Mouse (Mus musculus) embryo, embryonic 9.5 days (tissue): ENCODE measurements around the gene Ccng1.

Experiments
- DNase-seq: peaks from one replicate; pipeline ENCODE4 v3.0.0-alpha.2; 2017; ENCODE audit errors: extremely low spot score

Ccng1 gene

GRCm38 (mm10) chr11:40755109-40755627 lies at the start of gene Ccng1:
Ccng1 (minus strand) TSS chr11:40755311.
- peak; percentile 86 for DNase-seq

DNA sequence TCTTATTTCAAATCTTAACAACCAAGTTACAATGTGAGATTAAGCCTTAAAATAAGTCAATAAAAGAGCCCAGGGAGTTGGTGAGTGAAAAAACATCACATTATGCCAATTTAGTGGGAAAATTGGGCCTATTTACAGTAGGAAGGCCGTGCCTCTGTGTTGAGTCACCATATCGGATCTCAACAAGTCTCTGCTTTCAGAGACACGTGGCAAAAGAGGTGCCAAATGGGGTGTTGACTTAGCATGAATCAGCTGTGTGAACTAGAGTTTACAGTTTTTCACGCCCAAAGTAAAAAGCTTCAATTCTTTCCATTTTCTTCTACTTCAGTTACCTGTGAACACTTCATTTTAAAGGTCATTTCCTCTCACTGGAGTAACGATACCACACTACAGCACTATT lies 35.2 kb upstream of the Ccng1 start:
- DNase-seq: no peak

DNA sequence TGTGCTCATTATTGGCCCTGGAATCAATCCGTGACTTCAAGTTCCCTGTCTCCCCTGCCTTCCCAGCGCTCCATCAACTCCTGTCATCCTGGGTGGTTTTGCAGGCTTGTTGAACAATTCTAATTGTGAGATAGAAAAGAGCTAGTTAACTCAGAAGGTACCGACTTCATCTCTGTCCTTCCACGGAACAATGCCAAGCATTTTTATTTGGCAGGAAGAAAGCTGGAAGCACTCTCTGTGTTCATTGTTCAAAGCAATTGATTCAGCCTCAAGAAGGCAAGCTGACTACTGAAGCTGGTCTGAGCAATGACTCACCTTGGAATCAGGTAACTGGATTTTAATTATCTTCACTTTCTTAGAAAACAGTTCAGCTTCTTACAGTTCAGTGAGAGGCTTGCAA lies 34.6 kb upstream of the Ccng1 start:
- DNase-seq: no peak

- DNase-seq: no peak
Measured at GRCm38 (mm10) chr11:40786900-40787299, 31.8 kb upstream of the Ccng1 start.

DNA sequence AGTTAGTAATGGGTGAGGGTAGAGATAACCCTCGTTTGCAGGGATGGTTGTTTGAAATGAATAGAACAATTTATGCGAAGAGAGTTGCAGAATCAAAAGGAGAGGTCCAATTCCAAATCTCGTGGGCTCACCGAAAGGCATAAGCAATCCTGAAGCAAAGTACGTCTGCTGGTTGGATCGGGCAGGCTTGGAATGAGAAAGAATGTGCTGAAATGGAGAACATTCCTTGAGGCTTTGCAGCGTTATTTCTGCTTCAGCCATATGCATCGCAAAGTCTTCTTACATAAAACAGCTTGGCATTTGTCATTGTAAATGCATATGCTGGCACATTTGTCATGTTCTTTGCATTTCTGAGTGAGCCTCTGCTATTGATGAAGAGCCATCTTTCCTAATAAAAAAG lies 29.2 kb upstream of the Ccng1 start:
- no peak for DNase-seq

- DNase-seq: no peak
Measured at GRCm38 (mm10) chr11:40783346-40783745, 28.2 kb upstream of the Ccng1 start.

- no peak for DNase-seq
Measured at GRCm38 (mm10) chr11:40781857-40782256, 26.7 kb upstream of the Ccng1 start.

DNA sequence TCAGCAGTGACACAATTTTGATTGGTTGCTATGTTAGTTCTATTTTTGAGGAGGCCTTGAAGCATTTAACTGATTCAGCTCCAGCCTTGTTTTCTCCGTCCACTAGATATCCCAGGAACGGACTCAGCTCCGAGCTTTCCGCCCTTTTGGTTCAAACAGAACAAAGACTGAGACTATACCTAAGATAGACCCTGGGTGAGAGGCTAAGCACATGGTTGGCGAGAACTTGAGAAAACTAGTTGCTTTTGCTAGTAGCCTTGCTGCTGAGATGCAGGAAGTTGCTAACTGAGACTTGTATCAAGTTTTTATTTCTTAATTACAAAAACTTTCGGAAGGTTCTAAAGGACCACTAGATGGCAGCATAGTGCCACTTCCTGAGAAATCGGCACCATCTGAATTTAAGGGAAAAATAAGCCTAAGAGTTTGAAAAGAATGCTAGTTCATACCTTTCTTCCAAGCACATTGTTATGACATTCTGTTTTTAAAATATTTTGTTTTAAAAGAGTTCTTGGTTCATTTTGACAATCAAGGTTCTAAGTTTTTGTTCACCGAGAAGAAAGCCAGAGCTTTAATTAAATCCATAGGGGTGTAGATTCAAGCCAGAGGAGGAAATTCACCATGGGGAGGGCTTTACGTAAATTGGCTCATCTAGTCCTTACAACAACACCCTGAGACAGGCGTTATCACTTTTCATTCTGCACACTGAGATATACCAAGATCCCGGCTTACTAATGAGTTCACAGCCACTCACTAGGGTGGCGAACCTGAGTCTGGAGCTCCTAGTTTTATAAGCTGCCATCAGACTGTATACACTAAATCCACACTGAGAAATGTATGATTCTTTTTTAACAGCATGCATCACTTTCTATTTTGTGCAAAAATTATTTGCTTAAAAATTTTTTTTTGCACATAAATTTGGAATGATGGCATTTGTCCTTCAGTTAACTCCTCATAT lies 20.5 kb upstream of the Ccng1 start:
- peak; percentile 19 for DNase-seq

DNA sequence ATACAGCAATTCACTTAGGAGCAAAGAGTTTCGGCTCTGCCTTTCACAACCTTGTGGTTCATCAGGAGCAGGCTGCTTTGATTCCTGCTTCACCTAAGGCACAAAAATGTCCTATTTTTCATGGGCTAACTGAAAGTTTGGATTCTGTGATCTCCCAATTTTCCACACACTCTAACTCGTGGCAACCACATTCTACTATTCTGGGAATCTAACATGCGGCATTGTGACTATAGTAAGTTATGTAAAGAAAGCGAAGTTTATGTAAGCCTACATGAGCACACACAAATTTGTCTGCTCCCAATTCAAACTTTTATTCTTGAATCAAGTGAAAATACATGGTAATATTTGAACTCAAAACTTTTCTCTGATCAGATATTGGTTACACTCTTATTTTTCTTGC lies 9.6 kb upstream of the Ccng1 start:
- DNase-seq: no peak

GRCm38 (mm10) chr11:40763395-40763794 lies 8.3 kb upstream of the Ccng1 start:
- peak; percentile 17 for DNase-seq

DNA sequence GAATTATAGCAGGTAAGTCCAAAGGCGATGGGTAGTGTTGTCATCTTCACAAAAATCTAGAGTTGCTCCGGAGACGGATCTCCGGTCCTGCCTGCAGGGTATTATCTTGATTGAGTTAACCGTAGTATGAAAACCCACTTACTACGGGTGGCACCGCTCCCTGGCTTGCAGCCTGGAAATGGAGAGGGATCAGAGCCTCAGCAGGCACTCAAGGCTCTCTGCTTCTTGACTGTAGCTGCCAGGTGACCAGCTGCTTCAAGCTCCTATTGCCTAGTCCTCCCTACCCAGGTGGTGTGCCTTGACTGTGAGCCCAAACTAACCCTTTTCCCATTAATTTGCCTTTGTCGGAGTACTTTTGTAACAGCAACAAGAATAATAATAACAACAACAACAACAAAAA lies 4.8 kb upstream of the Ccng1 start:
- no peak for DNase-seq

DNA sequence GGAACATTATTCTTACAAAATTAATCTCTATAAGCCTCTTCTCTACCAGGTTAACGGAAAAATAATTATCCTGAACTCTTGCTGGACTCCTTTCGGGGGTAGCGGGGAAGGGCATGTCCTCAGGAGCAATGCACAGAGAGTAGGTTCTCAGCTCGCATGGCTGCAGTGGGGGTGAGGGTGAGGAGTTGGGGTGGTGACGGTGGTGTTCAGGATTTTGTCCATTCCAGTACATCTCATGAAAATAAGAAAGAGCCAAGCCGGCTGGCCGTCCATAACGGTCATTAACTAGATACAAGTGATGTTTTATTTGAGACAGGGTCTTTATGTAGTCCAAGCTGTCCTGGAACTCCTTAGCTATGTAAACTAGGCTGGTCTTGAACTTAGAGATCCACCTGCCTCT lies 857 bp upstream of the Ccng1 start:
- DNase-seq: no peak

GRCm38 (mm10) chr11:40754664-40755107 lies 425 bp downstream of the Ccng1 start:
- DNase-seq: no peak

GRCm38 (mm10) chr11:40753836-40754235 lies 1.3 kb downstream of the Ccng1 start:
- DNase-seq: no peak

DNA sequence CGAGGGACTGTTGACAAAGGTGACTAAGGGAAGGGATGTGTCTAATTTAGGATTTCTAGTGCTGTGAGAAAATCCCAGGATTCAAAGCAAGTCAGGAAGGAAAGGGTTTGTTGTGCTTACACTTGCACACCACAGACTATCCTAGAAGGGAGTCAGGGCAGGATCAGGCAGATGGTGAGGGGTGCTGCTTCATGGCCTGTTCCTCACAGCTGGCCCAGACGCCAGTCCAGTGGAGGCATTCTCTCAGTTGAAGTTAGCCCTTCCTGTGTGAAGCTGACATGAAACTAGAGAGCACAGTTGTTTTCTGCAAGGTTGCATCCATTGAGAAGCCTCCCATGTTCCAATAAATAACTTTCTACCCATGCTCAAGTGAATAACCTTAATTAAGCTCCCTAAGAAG lies 7.4 kb downstream of the Ccng1 start:
- DNase-seq: no peak

DNA sequence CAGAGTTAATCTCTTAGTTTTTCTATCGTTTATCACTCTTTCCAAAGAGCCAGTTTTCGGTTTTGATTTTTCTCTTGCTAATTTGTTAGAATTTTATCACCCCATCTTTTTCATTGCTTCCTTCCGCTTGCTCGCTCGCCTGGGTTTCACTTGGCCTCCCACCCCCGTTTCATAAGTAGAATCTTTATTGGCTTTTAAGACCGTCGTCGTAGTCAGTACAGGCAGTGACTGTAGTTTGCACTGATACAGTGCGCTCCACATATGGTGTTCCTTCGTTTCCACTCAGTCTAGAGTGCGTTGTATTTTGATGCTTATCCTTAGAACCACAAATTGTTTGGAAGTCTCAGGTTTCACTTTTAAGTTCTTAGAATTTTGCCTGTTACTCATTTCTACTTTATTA lies 8.8 kb downstream of the Ccng1 start:
- no peak for DNase-seq

- no peak for DNase-seq
Measured at GRCm38 (mm10) chr11:40744348-40744747, 10.8 kb downstream of the Ccng1 start.

DNA sequence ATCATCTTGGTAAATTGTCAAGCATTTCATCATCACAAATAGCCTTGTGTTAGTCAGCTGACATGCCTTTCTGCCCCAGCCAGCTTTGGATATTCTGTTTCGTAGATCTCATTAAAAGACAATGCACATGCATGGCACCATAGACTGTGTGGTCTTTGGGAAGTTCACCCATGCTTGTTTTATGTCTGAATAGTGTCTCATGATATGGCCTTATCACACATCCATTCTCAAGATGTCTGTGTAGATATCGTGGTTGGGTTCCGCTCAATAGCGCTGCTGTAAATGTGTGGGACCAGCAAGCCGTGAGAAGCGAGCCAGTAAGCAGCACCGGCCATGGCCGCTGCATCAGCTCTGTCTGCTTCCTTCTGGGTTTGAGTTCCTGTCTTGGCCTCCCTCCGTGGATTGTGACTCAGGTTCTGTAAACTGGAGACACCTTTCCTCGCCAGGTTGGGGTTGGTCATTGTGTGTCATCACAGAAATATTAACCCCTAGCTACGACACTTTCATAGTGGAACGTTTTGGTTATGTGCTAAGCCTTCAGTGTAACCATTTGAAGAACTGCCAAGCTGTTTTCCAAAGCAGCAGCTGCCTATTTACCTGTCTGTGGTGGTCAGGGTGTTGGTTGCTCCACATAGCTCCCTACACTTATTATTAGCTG lies 13.4 kb downstream of the Ccng1 start:
- DNase-seq: no peak

DNA sequence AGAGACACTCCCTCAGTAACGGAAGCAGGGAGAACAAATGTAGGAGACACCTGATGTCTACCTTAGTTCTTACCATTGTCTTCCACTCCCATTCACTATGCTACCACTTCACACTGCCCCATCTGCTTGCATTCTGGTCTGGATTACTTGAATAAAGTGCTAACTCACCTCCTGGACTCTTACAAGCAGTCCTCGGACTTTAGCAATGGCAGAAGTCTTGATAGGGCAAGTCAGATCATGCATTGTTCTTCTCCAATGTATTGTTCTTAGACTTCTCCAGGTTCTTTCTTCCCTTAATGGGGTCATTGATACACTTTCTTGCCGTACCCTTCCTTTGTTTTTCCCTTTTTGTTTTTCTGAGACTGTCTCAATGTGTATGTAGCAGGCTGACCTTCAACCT lies 17.7 kb downstream of the Ccng1 start:
- no peak for DNase-seq

DNA sequence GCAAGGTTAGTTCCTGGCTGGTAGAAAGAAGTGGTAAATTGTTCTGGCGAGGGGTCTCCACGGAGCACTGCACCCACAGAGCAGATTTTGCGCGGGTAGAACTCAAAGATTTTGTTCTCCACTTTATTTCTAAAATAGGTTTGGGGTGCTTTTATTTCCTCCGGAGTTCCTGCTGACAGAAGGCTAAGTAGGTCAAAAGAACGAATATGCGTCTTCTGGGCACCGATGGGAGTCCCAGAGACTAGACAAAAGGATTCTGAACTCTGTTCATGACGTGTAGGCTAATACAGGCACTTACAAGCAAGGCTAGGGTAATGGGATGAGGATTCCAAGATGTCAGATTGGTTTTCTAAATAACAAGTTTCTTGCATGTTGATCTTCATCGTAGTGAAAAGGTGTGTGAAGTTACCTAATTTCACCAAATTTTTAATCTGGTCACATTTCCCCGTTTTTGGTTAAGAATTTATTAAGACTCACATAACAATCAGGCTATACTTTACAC lies 20.8 kb downstream of the Ccng1 start:
- DNase-seq: no peak

- peak; percentile 90 for DNase-seq
Measured at GRCm38 (mm10) chr11:40733339-40734174, 21.6 kb downstream of the Ccng1 start, which contains the start of the genes Hmmr and Nudcd2. Hmmr (minus strand) TSS chr11:40733422. Nudcd2 (plus strand) TSS chr11:40733667.

- DNase-seq: no peak
Measured at GRCm38 (mm10) chr11:40732997-40733338, 22.1 kb downstream of the Ccng1 start.
